Mouse (Mus musculus) forebrain, postnatal 0 days (tissue): ENCODE measurements around the gene Dnaja4. TPM values are rescaled to one million over a fixed set of nuclear protein-coding genes. Genes with fewer than 3 reads are reported as not detected.

ENCODE experiments used
- ATAC-seq: fragments of 200-750 bp; cut with Nextera tagmentation; 2 replicates; pipeline ENCODE4 v1.8.0; 2017; ENCODE audit warnings: mild to moderate bottlenecking, moderate library complexity
- DNase-seq: peaks from one replicate; pipeline ENCODE4 v3.0.0-alpha.2; 2015
- H3K27ac ChIP-seq: fragments of 300-500 bp; sonication (generic); 2 replicates; pipeline ENCODE4 v1.5.1; 2014; ENCODE audit warnings: low read depth, mild to moderate bottlenecking, antibody characterized with exemption, low read length, moderate library complexity, mixed read lengths
- H3K27me3 ChIP-seq: fragments of 300-500 bp; sonication (generic); 2 replicates; pipeline ENCODE4 v1.6.1; 2014; ENCODE audit warnings: mild to moderate bottlenecking, low read length, mixed read lengths; ENCODE audit not compliant: insufficient read depth
- H3K36me3 ChIP-seq: fragments of 300-500 bp; sonication (generic); 2 replicates; pipeline ENCODE4 v1.6.1; 2014; ENCODE audit warnings: mild to moderate bottlenecking, moderate library complexity; ENCODE audit not compliant: insufficient read depth
- H3K4me1 ChIP-seq: fragments of 300-500 bp; sonication (generic); 2 replicates; pipeline ENCODE4 v1.6.1; 2014; ENCODE audit warnings: antibody characterized with exemption; ENCODE audit not compliant: insufficient read depth
- H3K4me2 ChIP-seq: fragments of 300-500 bp; sonication (generic); 2 replicates; pipeline ENCODE4 v1.6.1; 2014; ENCODE audit warnings: low read depth, mild to moderate bottlenecking, moderate library complexity
- H3K4me3 ChIP-seq: fragments of 300-500 bp; sonication (generic); 2 replicates; pipeline ENCODE4 v1.5.1; 2014; ENCODE audit warnings: low read depth, low read length, mixed read lengths
- H3K9ac ChIP-seq: fragments of 300-500 bp; sonication (generic); 2 replicates; pipeline ENCODE4 v1.6.1; 2014; ENCODE audit warnings: mild to moderate bottlenecking
- H3K9me3 ChIP-seq: fragments of 300-500 bp; sonication (generic); 2 replicates; pipeline ENCODE4 v1.6.1; 2016; ENCODE audit warnings: low read length
- CTCF ChIP-seq: sonication (generic); IDR thresholded peaks from 2 replicates; pipeline ENCODE4 v1.5.1; 2016; ENCODE audit warnings: antibody characterized with exemption, control low read depth, low read depth
- WGBS: fragments of 180-500 bp; shearing (Covaris S2); extraction: QIAGEN DNeasy Blood & Tissue Kit; methylation state at CpG from one replicate; pipeline ENCODE4 v1.1.7; 2014; 5-methylcytosine and 5-hydroxymethylcytosine counted together
- polyA plus RNA-seq: library from polyadenylated mRNA; unstranded; fragments of >200 nt; fragmentation: Nextera tagmentation; extraction: Ambion mirVana; gene quantifications from 2 replicates; pipeline ENCODE4 v1.2.1, GENCODE M21; 2015
- total RNA-seq: library from RNA; depleted of rRNA; stranded (reverse); fragments of >200 nt; gene quantifications from 2 replicates; pipeline ENCODE4 v1.2.3, GENCODE M21; 2014

Gene Dnaja4
- total and polyA plus RNA-seq, 2 experiments from 2014 or later: 7.2 to 8.9 TPM

DNA sequence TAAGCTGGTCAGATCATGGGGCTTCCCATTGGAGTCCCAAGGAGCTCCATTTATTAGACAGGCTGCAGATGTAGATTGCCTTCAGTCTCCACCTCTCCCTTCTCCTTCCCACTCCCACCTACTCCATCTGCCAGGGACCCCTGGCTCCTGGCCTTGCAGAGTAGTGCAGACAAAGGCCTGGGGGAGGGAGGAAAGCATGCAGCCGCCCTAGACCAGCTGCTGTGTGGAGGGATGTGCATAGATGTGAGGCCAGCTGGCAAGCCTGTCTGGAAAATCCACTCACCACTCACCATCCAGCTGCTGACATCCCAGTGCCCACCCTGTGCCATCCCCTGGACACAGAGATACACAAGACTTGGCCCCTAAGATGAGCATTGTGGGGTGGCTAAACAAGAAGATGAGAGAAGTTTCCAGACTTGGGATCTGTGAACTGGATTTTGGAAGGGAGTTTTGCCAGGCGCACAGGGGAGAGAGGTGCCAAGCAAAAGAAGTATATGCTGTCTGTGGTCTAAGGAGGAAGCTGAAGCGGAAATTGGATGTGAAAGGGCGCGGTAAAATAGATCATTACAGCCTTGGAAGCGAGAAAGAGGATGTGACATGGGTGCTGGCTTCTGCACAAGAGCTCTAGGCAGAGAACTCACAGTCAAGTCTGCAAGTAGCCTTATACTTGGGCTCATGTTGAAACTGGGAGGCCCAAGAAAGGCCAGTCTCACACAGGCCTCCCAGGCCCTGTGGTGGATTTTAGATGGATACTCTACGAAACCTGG, 51.7 kb downstream of the Dnaja4 start:
- no peaks in the 10 kb centered on the region for H3K4me1 ChIP-seq
- no peak for TF ChIP-seq CTCF
- no peak overlapping the region for H3K4me2 ChIP-seq
- no peaks in the 10 kb centered on the region for H3K36me3 ChIP-seq
- H3K27me3 ChIP-seq: no peaks in the 10 kb centered on the region
- H3K9ac ChIP-seq: no peak overlapping the region
- H3K9me3 ChIP-seq: no peaks in the 10 kb centered on the region
- WGBS: 88% methylated on average over 7 of the region's 7 CpGs
- H3K4me3 ChIP-seq: no peak overlapping the region
- DNase-seq (no peak), ATAC-seq (peak; percentile 18; the same call in 1 of the 2 replicates)
- no peak overlapping the region for H3K27ac ChIP-seq

DNA sequence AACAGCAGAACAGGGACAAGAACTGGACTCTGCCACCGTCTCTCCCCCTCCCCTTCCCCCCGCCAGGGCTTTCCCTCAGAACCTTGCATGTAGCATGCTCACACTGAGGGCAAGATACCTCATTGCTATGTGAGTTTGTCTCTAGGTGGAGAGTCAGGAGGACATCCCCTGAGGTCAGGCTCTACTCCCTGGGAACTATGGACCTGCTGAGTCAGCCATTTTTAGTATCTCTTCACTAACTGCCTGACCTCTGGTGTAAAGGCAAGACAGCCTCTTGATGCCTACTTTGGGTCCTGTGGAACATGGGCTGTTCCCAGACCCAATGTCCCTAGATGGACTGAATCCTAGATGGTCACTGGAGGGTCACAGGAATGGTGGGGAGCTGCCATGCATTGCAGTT, 53.0 kb downstream of the Dnaja4 start:
- no peaks in the 10 kb centered on the region for H3K4me1 ChIP-seq
- no peak overlapping the region for H3K9ac ChIP-seq
- H3K36me3 ChIP-seq: no peaks in the 10 kb centered on the region
- 91% methylated on average over 2 of the region's 2 CpGs for WGBS
- DNase-seq (no peak), ATAC-seq (no peak)
- no peak overlapping the region for H3K27ac ChIP-seq
- H3K4me2 ChIP-seq: no peak overlapping the region
- no peak for TF ChIP-seq CTCF
- no peaks in the 10 kb centered on the region for H3K27me3 ChIP-seq
- H3K4me3 ChIP-seq: no peak overlapping the region
- H3K9me3 ChIP-seq: no peaks in the 10 kb centered on the region

DNA sequence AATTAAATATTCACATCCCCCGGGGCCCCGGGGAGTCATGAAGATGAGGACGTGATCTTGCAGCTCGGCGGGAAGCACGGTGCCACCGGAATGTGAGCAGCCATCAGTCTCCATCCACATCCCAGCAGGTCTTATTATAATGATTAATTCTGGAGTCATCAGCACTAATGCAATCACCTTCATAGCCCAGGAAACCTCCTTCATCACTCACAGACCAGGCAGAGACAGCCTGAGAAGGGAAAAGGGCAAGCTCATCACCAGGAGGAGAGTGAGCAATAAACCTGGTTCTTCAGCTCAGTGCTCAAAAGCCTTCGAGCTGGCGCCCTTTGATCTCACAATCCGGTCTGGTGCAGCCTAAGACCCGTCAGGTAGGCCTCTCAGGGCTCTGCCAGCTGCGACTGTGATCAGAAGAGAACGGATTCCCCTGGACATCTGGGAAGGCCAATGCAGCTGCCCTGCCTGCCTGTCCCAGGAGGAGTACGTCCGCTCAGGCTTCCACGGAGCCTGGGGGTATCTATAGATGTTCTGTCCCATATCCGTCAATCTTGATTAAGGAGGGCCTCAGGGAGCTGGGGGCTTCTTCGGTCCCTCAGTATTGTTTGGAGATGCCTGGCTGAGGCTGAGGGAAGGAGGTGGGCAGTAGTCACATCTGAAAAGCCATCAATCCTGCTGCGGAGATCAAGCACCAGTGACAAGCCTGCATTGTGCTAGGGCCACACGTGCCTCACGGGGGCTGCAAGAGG, 53.7 kb downstream of the Dnaja4 start:
- 34% methylated on average over 21 of the region's 21 CpGs for WGBS
- Histone ChIP-seq H3K4me2 (no peak overlapping the region), H3K9ac (no peak overlapping the region), H3K27ac (no peak overlapping the region), H3K4me3 (no peak overlapping the region), H3K9me3 (no peaks in the 10 kb centered on the region), H3K27me3 (no peaks in the 10 kb centered on the region), H3K4me1 (no peaks in the 10 kb centered on the region), H3K36me3 (no peaks in the 10 kb centered on the region)
- ATAC-seq: no peak
- no peak for DNase-seq
- TF ChIP-seq CTCF: no peak

DNA sequence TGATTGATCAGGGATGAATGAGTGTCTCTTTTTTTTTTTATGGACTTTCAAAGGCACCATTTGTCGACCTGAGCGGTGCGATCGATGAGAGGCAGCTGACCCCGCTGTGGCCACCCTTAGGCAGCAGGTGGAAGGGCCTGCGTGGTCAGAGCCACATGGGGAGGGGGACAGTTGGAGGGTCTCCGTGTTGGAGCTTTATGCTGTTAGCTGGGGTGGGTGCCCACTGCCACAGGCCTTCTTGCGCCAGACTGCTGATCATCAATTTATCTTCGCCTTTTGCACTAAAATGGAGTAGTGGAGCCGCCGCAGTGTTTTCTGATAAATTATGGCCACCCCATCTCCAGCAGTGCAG, 54.2 kb downstream of the Dnaja4 start:
- Histone ChIP-seq H3K9ac (no peak overlapping the region), H3K4me1 (no peaks in the 10 kb centered on the region), H3K27ac (no peak overlapping the region), H3K4me2 (no peak overlapping the region), H3K27me3 (no peaks in the 10 kb centered on the region), H3K4me3 (no peak overlapping the region), H3K36me3 (no peaks in the 10 kb centered on the region), H3K9me3 (no peaks in the 10 kb centered on the region)
- ATAC-seq: no peak
- 56% methylated on average over 11 of the region's 11 CpGs for WGBS
- no peak for DNase-seq
- no peak for TF ChIP-seq CTCF

DNA sequence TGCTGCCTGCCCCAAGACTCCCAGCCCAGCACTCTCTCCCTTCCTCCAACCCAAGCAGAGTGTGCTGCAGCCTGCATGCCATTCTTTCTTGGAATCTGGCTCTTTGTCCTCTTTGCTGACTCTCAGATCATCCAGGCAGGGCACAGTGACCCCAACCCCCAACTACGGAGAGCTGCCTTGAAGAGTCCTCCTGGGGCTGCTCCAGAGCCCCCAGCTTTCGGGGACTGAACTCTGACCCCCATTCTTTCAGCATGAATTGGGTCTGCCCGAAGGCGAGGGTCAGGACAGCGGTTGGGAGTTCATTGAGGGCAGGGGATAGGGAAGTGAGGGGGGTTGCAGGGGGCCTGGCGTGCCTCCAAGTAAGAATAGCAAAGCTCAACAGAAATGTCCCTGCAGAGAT, 60.9 kb downstream of the Dnaja4 start:
- Histone ChIP-seq H3K9ac (no peak overlapping the region), H3K9me3 (no peaks in the 10 kb centered on the region), H3K4me3 (no peak overlapping the region), H3K4me2 (no peak overlapping the region), H3K27ac (no peak overlapping the region), H3K27me3 (peaks cover 15% of the 10 kb centered on the region), H3K36me3 (no peaks in the 10 kb centered on the region), H3K4me1 (no peaks in the 10 kb centered on the region)
- ATAC-seq (no peak), DNase-seq (no peak)
- WGBS: 9% methylated on average over 6 of the region's 6 CpGs
- TF ChIP-seq CTCF: no peak

DNA sequence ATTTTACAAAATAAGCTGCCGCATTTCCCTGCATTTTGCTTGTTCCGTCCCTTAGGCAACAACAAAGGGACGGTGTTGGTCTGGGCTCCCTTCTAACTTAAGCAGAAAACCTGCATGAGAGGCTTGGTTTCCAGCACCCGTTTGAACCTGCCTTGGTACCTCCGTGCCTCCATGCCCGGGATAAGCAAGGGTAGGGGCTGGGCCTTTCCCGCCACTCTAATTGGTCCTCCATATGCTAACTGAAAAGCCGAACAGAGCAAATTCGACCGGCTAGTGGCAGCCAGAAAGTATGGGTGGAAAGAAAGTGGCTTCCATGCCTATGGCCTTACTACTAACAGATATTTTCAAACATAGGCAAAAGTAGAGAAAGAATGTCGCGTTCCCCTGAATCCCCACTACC, 65.4 kb downstream of the Dnaja4 start:
- DNase-seq (no peak), ATAC-seq (no peak)
- 21% methylated on average over 12 of the region's 12 CpGs for WGBS
- H3K9me3 ChIP-seq: no peaks in the 10 kb centered on the region
- no peaks in the 10 kb centered on the region; the same call in 1 of the 2 replicates for H3K4me1 ChIP-seq
- peaks cover 28% of the 10 kb centered on the region for H3K27me3 ChIP-seq
- no peaks in the 10 kb centered on the region for H3K36me3 ChIP-seq
- peak overlapping the region; percentile 78 for H3K4me2 ChIP-seq
- no peak overlapping the region for H3K27ac ChIP-seq
- no peak for TF ChIP-seq CTCF
- H3K4me3 ChIP-seq: peak overlapping the region; percentile 40
- H3K9ac ChIP-seq: no peak overlapping the region

DNA sequence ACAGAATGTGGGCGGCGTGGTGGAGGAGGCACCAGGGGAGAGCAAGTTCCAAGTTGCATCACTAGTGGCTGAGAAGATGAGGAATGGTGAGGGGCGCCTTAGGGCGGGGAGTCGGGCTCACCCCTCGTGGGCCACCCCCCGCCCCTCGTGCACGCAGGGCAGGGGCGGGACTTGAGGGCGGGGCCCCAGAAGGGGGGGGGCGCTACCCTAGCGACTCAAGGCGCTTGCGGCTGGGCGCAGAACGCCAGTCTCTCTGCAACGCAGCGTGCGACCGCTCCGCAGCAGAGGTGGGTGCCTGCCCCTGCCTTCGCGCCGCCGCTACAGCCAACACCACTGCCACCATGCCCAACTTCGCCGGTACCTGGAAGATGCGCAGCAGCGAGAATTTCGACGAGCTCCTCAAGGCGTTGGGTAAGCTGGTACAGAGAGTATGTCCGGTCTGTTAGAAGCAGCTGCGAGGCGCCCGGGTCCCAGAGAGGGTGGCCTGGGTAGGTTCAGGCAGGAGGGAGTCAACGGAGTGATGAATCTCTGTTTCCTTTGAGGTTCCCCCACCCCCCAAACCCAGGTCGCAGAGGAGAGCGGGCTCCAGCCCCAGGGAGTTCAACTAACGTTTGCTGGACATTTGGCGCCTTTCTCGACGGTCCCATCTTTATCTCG, 66.0 kb downstream of the Dnaja4 start, which contains the start of gene Crabp1:
TSS of gene Crabp1 (plus strand) at position 188 of the 657 bp plus-strand sequence.
- Histone ChIP-seq H3K27me3 (peaks cover 28% of the 10 kb centered on the region), H3K4me3 (peak within 1 kb of the TSS; percentile 40), H3K27ac (no peak within 1 kb of the TSS), H3K9ac (peak within 1 kb of the TSS; percentile 39; the same call in 1 of the 2 replicates), H3K36me3 (no peaks in the 10 kb centered on the region), H3K4me1 (no peaks in the 10 kb centered on the region; the same call in 1 of the 2 replicates), H3K9me3 (no peaks in the 10 kb centered on the region), H3K4me2 (peak within 1 kb of the TSS; percentile 78)
- peak; percentile 71 for ATAC-seq
- no peak for TF ChIP-seq CTCF
- WGBS: 1% methylated on average over 42 of the region's 45 CpGs
- DNase-seq: peak; percentile 56
